Mouse (Mus musculus) spleen, adult 2 months (tissue): ENCODE measurements around the gene Gm11172.

Source experiments
- CTCF ChIP-seq: fragments of 200-500 bp; IDR thresholded peaks from 2 replicates; pipeline ENCODE4 v1.5.1; 2011; ENCODE audit warnings: mild to moderate bottlenecking, inconsistent platforms; ENCODE audit not compliant: insufficient read depth, insufficient read length, insufficient replicate concordance; ENCODE audit errors: extremely low read depth
- POLR2A ChIP-seq: fragments of 200-500 bp; IDR thresholded peaks from 2 replicates; pipeline ENCODE4 v1.6.1; 2011; ENCODE audit warnings: low read depth, low read length, inconsistent platforms

- TF ChIP-seq CTCF (no peak), POLR2A (no peak)
These were observed 24.5 kb downstream of the Gm11172 start for GRCm38 (mm10) chr16:10837250-10837649.
